ENCODE assay signal across 9 mouse cellular contexts in the genomic region with DNA sequence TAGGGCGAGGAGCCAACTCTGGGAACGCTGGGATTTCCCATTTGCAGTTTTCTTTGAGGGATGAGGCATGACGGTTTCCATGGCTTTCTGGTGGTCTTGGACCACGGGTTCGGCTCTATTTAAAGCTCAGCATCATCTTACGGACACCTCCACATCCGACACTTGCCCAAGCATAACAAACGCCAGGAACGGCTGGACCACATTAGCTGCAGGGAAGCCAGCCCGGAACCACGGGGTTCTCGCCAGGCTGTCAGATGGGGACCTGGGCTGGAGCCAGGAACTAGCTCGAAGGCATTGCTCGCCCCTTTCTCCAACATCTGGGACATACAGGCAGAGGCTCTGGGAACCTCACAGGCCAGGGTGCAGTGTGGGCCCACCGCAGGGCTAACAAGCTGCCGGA. TPM values are rescaled to one million over a fixed set of nuclear protein-coding genes. Genes with fewer than 3 reads are reported as not detected.
DNase-seq lines count a peak whose midpoint lies in the region; ATAC-seq lines count a peak whose summit lies in the region.
"Had no signal": no experiment of that assay in that cellular context is flagged by ENCODE, and none has a peak within 500 bp of the region (broad histone marks: within the 10 kb centered on the region; RNA-seq: fewer than 3 reads in every experiment).

No protein-coding gene starts in this region.

- peaks cover 7% of the 10 kb centered on the region for H3K4me1 ChIP-seq in embryonic facial prominence, embryonic 15.5 days
- H3K4me1 ChIP-seq in limb, embryonic 15.5 days = peaks cover 10% of the 10 kb centered on the region; the same call in 1 of the 2 replicates

- no peak overlapping the region for H3K9ac ChIP-seq in embryonic facial prominence, embryonic 15.5 days
- H3K9ac ChIP-seq in limb, embryonic 15.5 days = no peak overlapping the region
- H3K9ac ChIP-seq: limb, embryonic 12.5 days had no signal

- no peak overlapping the region for H3K4me2 ChIP-seq in embryonic facial prominence, embryonic 15.5 days (replicated peaks)
- no peak overlapping the region; the same call in 1 of the 2 replicates for H3K4me2 ChIP-seq in limb, embryonic 15.5 days
- H3K4me2 ChIP-seq: limb, embryonic 12.5 days had no signal

- H3K9me3 ChIP-seq in embryonic facial prominence, embryonic 15.5 days (replicated peaks) = no peaks in the 10 kb centered on the region
- H3K9me3 ChIP-seq in limb, embryonic 15.5 days = no peaks in the 10 kb centered on the region
- H3K9me3 ChIP-seq: limb, embryonic 12.5 days had no signal

- no peak overlapping the region for H3K4me3 ChIP-seq in embryonic facial prominence, embryonic 15.5 days (replicated peaks)
- H3K4me3 ChIP-seq in limb, embryonic 15.5 days = no peak overlapping the region
- H3K4me3 ChIP-seq: limb, embryonic 12.5 days had no signal

- H3K27me3 ChIP-seq in embryonic facial prominence, embryonic 15.5 days = no peaks in the 10 kb centered on the region
- H3K27me3 ChIP-seq in limb, embryonic 15.5 days = no peaks in the 10 kb centered on the region

- H3K36me3 ChIP-seq in embryonic facial prominence, embryonic 15.5 days = no peaks in the 10 kb centered on the region
- no peaks in the 10 kb centered on the region for H3K36me3 ChIP-seq in limb, embryonic 15.5 days
- H3K36me3 ChIP-seq: limb, embryonic 12.5 days had no signal

- H3K27ac ChIP-seq in embryonic facial prominence, embryonic 15.5 days (replicated peaks) = no peak overlapping the region
- peak overlapping the region; percentile 62; the same call in 1 of the 2 replicates for H3K27ac ChIP-seq in limb, embryonic 15.5 days
- H3K27ac ChIP-seq: limb, embryonic 12.5 days had no signal

- ATAC-seq in embryonic facial prominence, embryonic 15.5 days (ENCODE audit: insufficient number of reproducible peaks, low FRiP score, low TSS enrichment, low read depth) = peak; percentile 80
- no peak for ATAC-seq in limb, embryonic 15.5 days (ENCODE audit: insufficient number of reproducible peaks, low FRiP score, low TSS enrichment, low read depth)
- no peak for ATAC-seq in erythroid progenitor cell, adult 5-6 weeks (replicated peaks; ENCODE audit: low FRiP score, poor library complexity, severe bottlenecking)

- 26% methylated on average over 16 of the region's 16 CpGs for WGBS in embryonic facial prominence, embryonic 15.5 days
- WGBS in limb, embryonic 15.5 days = 35% methylated on average over 16 of the region's 16 CpGs

- DNase-seq in left cerebral cortex, adult 18-20 months (ENCODE audit: low spot score in 2 of 2) = peak; percentile 50 to 53
- no peak for DNase-seq in left cerebral cortex, adult 8-10 months (ENCODE audit: low spot score in 2 of 2)
- DNase-seq in cerebellum, adult 9-11 months = peak; percentile 35
- DNase-seq in spleen, adult 18-20 months = no peak

RNA-seq across cellular contexts. Expression of a gene that starts 17.6 kb away (rescaled TPM):
- total RNA-seq in left cerebral cortex, adult 18-20 months (2021) = 10 to 100 TPM; 55.3 to 63.7 TPM
- total RNA-seq in left cerebral cortex, adult 8-10 months (2022) = 10 to 100 TPM; 55.3 to 64.5 (median 57.5) TPM
- polyA plus RNA-seq in embryonic facial prominence, embryonic 15.5 days (2015; fragmentation: Nextera tagmentation; extraction: Ambion mirVana) = 29.6 and 30.2 TPM in 2 replicates
- polyA plus RNA-seq in limb, embryonic 15.5 days (2015; fragmentation: Nextera tagmentation; extraction: Ambion mirVana) = 29.6 and 30.5 TPM in 2 replicates
- total RNA-seq in erythroid progenitor cell, adult 5-6 weeks (2015; ENCODE audit: low replicate concordance) = 4.3 and 8.8 TPM in 2 replicates
- total RNA-seq in erythroid progenitor cell, adult 5-6 weeks (2017; ENCODE audit: low replicate concordance) = 4.4 and 4.5 TPM in 2 replicates

RNA-seq across cellular contexts. Expression of a gene that starts 26.4 kb away (rescaled TPM):
- total RNA-seq in left cerebral cortex, adult 18-20 months (2021) = 10 to 100 TPM; 49.0 to 61.6 TPM
- 10 to 100 TPM; 47.1 to 69.7 (median 54.5) TPM for total RNA-seq in left cerebral cortex, adult 8-10 months (2022)
- polyA plus RNA-seq in embryonic facial prominence, embryonic 15.5 days (2015; fragmentation: Nextera tagmentation; extraction: Ambion mirVana) = 23.6 and 25.9 TPM in 2 replicates
- 20.6 and 21.6 TPM in 2 replicates for polyA plus RNA-seq in limb, embryonic 15.5 days (2015; fragmentation: Nextera tagmentation; extraction: Ambion mirVana)
- total RNA-seq in erythroid progenitor cell, adult 5-6 weeks (2015; ENCODE audit: low replicate concordance) = 119 and 142 TPM in 2 replicates
- 109 and 145 TPM in 2 replicates for total RNA-seq in erythroid progenitor cell, adult 5-6 weeks (2017; ENCODE audit: low replicate concordance)

RNA-seq across cellular contexts. Expression of a gene that starts 29.3 kb away (rescaled TPM):
- total RNA-seq in left cerebral cortex, adult 18-20 months (2021) = not detected
- total RNA-seq in left cerebral cortex, adult 8-10 months (2022) = under 1 TPM in 1 of 4 experiments, not detected in 3; 0.15 TPM
- polyA plus RNA-seq in embryonic facial prominence, embryonic 15.5 days (2015; fragmentation: Nextera tagmentation; extraction: Ambion mirVana) = 0.07 TPM in 1 of 2 replicates, not detected in the other
- 0.06 TPM in 1 of 2 replicates, not detected in the other for polyA plus RNA-seq in limb, embryonic 15.5 days (2015; fragmentation: Nextera tagmentation; extraction: Ambion mirVana)
- not detected in 2 replicates for total RNA-seq in erythroid progenitor cell, adult 5-6 weeks (2015; ENCODE audit: low replicate concordance)
- 0.51 TPM in 1 of 2 replicates, not detected in the other for total RNA-seq in erythroid progenitor cell, adult 5-6 weeks (2017; ENCODE audit: low replicate concordance)
- total RNA-seq: gastrocnemius, postnatal 4 days had no signal

RNA-seq across cellular contexts. Expression of a gene that starts 44.0 kb away (rescaled TPM):
- 10 to 100 TPM; 33.6 to 36.0 TPM for total RNA-seq in left cerebral cortex, adult 18-20 months (2021)
- total RNA-seq in left cerebral cortex, adult 8-10 months (2022) = 10 to 100 TPM; 29.1 to 31.5 (median 31.2) TPM
- 17.4 and 18.8 TPM in 2 replicates for polyA plus RNA-seq in embryonic facial prominence, embryonic 15.5 days (2015; fragmentation: Nextera tagmentation; extraction: Ambion mirVana)
- 13.6 and 15.9 TPM in 2 replicates for polyA plus RNA-seq in limb, embryonic 15.5 days (2015; fragmentation: Nextera tagmentation; extraction: Ambion mirVana)
- total RNA-seq in erythroid progenitor cell, adult 5-6 weeks (2015; ENCODE audit: low replicate concordance) = not detected in 2 replicates
- total RNA-seq in erythroid progenitor cell, adult 5-6 weeks (2017; ENCODE audit: low replicate concordance) = 0.26 TPM in 1 of 2 replicates, not detected in the other

Comparison
In these comparisons a context has a peak if more than half of its experiments do, and no peak if none do; other contexts are left out.
1. DNase-seq: peak in left cerebral cortex, adult 18-20 months (2 of 2) and cerebellum, adult 9-11 months (single experiment); none in left cerebral cortex, adult 8-10 months (0 of 2) and spleen, adult 18-20 months (0 of 2).
2. RNA of a gene that starts 17.6 kb away (total RNA-seq): 55.3 to 63.7 TPM in left cerebral cortex, adult 18-20 months and 55.3 to 64.5 TPM in left cerebral cortex, adult 8-10 months; 4.3 to 8.8 TPM in erythroid progenitor cell, adult 5-6 weeks; every median in the first group is over 4 times any median in the second.